Mouse (Mus musculus): ENCODE measurements around the gene Cd2.

DNA sequence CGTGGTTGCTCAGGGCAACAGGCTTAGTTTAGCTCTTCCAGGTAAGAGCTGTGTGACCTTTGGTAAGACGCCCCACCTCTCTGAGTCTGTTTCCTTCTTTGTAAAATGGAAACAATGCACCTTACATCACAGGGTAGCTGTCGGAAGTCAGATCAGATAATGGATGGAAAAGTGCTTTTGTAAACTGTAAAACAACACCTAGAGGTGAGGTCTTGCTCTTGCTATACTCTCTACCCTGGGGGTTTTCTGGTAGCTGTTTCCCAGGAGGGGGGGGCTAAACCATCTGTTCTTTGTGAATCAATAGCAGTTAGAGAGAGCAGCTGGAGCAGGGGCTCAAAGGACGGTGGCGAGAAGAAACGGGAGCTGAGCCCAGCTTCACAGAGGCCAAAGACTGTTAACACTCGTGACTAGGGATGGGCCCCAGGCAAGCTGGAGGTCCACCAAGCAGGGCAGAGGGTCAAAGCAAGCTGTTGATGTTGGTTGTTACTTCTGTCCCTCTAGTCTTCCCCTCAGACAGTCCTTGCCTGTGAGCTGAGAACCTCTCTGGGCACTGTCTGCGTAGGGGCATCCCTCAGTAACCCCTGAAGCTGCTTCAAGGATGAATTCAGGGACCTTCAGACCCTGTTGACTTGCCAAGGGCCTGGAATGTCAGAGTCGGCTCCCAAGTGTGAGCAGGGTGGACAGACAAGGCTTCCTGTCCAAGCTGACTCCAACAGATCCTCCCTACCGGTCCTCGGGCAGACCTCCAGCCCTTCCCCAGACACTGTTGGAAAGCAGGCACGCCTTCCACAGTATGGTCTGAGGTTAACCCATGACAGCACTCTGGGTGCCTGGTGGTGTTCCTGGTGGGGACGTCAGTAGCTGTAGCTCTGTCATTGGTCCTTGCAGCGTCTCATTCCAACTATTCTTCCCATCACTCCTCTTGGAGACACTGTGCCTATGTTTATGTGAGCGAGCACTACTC is 7.1 kb downstream of the Cd2 start:
- TF ChIP-seq MYOG (IDR thresholded peaks at IDR 0.05; ENCODE audit: control insufficient read depth, extremely low read depth, insufficient read length) (no peak), USF1 (IDR thresholded peaks at IDR 0.05; ENCODE audit: low read depth) (no peak), CTCF (IDR thresholded peaks at IDR 0.05; ENCODE audit: control insufficient read depth, insufficient read depth, insufficient read length) (no peak), MAX (IDR thresholded peaks at IDR 0.05) (no peak), MYOD1 (IDR thresholded peaks at IDR 0.05; ENCODE audit: control insufficient read depth, insufficient read length, low read depth) (no peak), CEBPB (IDR thresholded peaks at IDR 0.05; ENCODE audit: low read depth) (no peak)

Measured in C2C12 (cell line).